Mouse (Mus musculus): ENCODE results near the gene Jrkl. TPM values are rescaled to one million over a fixed set of nuclear protein-coding genes. Genes with fewer than 3 reads are reported as not detected.

Gene Jrkl
- polyA plus RNA-seq, 1 experiment from 2014 or later: 10.9 TPM

DNA sequence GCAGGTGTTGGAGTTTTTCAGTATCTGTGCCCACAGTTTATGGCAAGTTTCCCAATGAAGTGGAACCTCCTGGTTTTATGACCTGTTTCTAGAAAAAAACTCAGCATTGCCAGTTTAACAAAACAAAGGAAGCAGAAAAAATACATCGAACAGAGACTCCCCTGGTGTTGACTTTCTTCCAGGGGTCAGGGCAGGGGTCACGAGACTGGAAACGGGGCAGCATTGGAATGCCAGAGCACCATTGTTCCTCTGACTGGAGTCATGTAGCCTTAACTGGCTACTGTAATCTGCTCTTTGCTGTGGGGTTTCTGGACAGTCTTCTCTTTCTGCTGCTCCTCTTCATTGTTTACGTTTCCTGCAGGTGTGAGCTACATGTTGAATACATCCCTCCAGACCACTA is 15.1 kb downstream of the Jrkl start:
- Histone ChIP-seq H3K9ac (replicated peaks) (no peak overlapping the region), H3K4me1 (replicated peaks) (no peaks in the 10 kb centered on the region; the same call in 1 of the 2 replicates), H3K27me3 (no peaks in the 10 kb centered on the region), H3K4me3 (replicated peaks) (no peak overlapping the region), H3K27ac (no peak overlapping the region), H3K36me3 (no peaks in the 10 kb centered on the region), H3K4me2 (no peak overlapping the region), H3K9me3 (no peaks in the 10 kb centered on the region)
- ATAC-seq (ENCODE audit: insufficient number of reproducible peaks, insufficient read depth, low FRiP score, low TSS enrichment, low read depth): no peak
- WGBS: 16% methylated on average over 4 of the region's 4 CpGs

DNA sequence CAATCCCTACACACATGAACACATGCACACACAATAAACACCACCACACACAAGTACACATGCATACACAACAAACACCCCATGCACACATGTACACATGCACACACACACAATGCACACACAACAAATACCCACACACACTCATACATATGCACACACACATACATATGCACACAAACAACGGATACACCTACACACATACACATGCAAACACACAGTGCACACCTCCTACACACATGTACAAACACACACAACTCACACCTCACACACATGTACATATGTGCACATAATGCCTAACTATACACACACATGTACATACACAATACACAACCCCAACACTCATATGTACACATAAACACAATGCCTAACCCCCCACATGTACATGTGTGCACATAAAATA is 19.8 kb downstream of the Jrkl start:
- Histone ChIP-seq H3K9ac (replicated peaks) (no peak overlapping the region), H3K27ac (no peak overlapping the region), H3K4me2 (no peak overlapping the region), H3K4me3 (replicated peaks) (no peak overlapping the region), H3K27me3 (no peaks in the 10 kb centered on the region), H3K36me3 (no peaks in the 10 kb centered on the region), H3K9me3 (no peaks in the 10 kb centered on the region), H3K4me1 (replicated peaks) (no peaks in the 10 kb centered on the region; the same call in 1 of the 2 replicates)
- ATAC-seq (ENCODE audit: insufficient number of reproducible peaks, insufficient read depth, low FRiP score, low TSS enrichment, low read depth): no peak
- 93% methylated on average over 1 of the region's 1 CpGs for WGBS

DNA sequence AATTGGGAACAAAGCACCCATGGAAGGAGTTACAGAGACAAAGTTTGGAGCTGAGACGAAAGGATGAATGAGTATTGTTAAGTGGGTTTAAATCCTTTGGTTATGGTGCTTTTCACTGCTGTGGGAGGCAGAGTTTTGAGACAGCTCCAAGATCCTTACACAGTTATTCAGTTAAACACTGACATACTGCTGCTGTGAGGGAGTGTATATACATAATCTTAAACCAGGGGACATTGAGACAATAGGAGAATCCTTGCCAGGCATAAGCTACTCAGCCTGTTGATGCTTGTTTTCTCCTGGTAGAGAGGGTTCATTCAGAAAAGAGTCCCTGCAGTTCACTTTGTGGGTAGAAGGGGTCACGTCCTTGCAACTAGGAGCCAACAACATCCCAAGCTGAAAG is 39.3 kb downstream of the Jrkl start:
- Histone ChIP-seq H3K4me2 (no peak overlapping the region), H3K27me3 (no peaks in the 10 kb centered on the region), H3K4me1 (replicated peaks) (no peaks in the 10 kb centered on the region), H3K9me3 (no peaks in the 10 kb centered on the region), H3K27ac (no peak overlapping the region), H3K4me3 (replicated peaks) (no peak overlapping the region), H3K9ac (replicated peaks) (no peak overlapping the region), H3K36me3 (no peaks in the 10 kb centered on the region)
- 85% methylated on average over 2 of the region's 2 CpGs for WGBS
- no peak for ATAC-seq (ENCODE audit: insufficient number of reproducible peaks, insufficient read depth, low FRiP score, low TSS enrichment, low read depth)

DNA sequence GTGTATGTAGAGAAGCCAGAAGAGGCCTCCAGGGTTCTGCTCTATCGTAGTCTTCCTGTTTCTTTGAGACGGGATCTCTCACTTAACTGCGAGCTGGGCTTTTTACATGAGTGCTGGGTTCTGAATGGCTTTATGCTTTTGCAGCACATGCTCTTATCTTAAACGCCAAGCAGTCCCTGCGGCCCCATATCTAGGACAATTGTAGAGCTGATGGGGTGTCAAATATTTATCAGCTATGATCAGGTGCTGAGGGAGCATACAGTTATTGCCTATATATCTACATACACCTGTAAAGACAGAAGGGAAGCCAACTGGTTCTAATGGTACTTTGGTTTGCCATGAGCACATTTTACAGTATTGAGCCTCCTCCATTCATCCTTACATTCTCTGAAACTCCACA is 41.9 kb downstream of the Jrkl start:
- no peak for ATAC-seq (ENCODE audit: insufficient number of reproducible peaks, insufficient read depth, low FRiP score, low TSS enrichment, low read depth)
- H3K27me3 ChIP-seq: no peaks in the 10 kb centered on the region
- WGBS: 89% methylated on average over 5 of the region's 5 CpGs

GRCm38 (mm10) chr9:13203109-13203508 is 42.5 kb downstream of the Jrkl start:
- no peak for ATAC-seq (ENCODE audit: insufficient number of reproducible peaks, insufficient read depth, low FRiP score, low TSS enrichment, low read depth)
- no peak overlapping the region for H3K9ac ChIP-seq (replicated peaks)
- H3K27me3 ChIP-seq: no peaks in the 10 kb centered on the region
- H3K36me3 ChIP-seq: no peaks in the 10 kb centered on the region
- H3K27ac ChIP-seq: no peak overlapping the region
- no peaks in the 10 kb centered on the region for H3K9me3 ChIP-seq
- no peaks in the 10 kb centered on the region for H3K4me1 ChIP-seq (replicated peaks)
- no peak overlapping the region for H3K4me2 ChIP-seq
- H3K4me3 ChIP-seq (replicated peaks): no peak overlapping the region
- 73% methylated on average over 1 of the region's 1 CpGs for WGBS

More for the DNA sequence above, 41.9 kb downstream of the Jrkl start:
- no peaks in the 10 kb centered on the region for H3K36me3 ChIP-seq
- H3K9me3 ChIP-seq: no peaks in the 10 kb centered on the region
- no peak overlapping the region for H3K9ac ChIP-seq (replicated peaks)
- H3K4me2 ChIP-seq: no peak overlapping the region
- H3K27ac ChIP-seq: no peak overlapping the region
- no peak overlapping the region for H3K4me3 ChIP-seq (replicated peaks)
- H3K4me1 ChIP-seq (replicated peaks): no peaks in the 10 kb centered on the region

DNA sequence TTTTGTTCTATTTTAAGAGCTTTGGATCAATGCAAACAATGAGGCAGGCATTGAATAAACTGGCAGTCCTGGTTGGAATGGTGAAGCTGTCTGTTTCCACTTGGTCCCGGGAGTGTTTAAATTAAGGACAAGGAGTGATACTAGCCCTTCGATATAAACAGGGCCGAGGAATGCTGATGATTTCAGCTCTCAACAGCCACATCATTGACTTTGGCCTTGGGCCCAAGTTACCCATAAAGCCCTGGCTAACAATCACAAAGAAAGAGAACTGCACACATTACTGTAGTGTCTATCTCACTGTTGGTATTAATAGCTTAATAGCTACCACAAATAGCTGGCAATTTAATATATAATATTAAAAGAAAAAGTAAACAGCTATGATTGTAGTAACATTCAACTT is 45.5 kb downstream of the Jrkl start:
- Histone ChIP-seq H3K27me3 (no peaks in the 10 kb centered on the region), H3K9ac (replicated peaks) (no peak overlapping the region), H3K36me3 (no peaks in the 10 kb centered on the region), H3K4me1 (replicated peaks) (no peaks in the 10 kb centered on the region), H3K9me3 (no peaks in the 10 kb centered on the region), H3K27ac (no peak overlapping the region), H3K4me3 (replicated peaks) (no peak overlapping the region), H3K4me2 (no peak overlapping the region)
- no peak for ATAC-seq (ENCODE audit: insufficient number of reproducible peaks, insufficient read depth, low FRiP score, low TSS enrichment, low read depth)
- 78% methylated on average over 3 of the region's 3 CpGs for WGBS

GRCm38 (mm10) chr9:13195762-13196161 is 49.9 kb downstream of the Jrkl start:
- 7% methylated on average over 7 of the region's 7 CpGs for WGBS
- Histone ChIP-seq H3K27ac (no peak overlapping the region), H3K4me3 (replicated peaks) (no peak overlapping the region), H3K9ac (replicated peaks) (no peak overlapping the region), H3K4me1 (replicated peaks) (no peaks in the 10 kb centered on the region; the same call in 1 of the 2 replicates), H3K4me2 (0 out of 2 replicates have a peak overlapping the region, but pooled peaks have one; percentile 17), H3K9me3 (no peaks in the 10 kb centered on the region), H3K27me3 (no peaks in the 10 kb centered on the region), H3K36me3 (no peaks in the 10 kb centered on the region)
- ATAC-seq (ENCODE audit: insufficient number of reproducible peaks, insufficient read depth, low FRiP score, low TSS enrichment, low read depth): no peak

DNA sequence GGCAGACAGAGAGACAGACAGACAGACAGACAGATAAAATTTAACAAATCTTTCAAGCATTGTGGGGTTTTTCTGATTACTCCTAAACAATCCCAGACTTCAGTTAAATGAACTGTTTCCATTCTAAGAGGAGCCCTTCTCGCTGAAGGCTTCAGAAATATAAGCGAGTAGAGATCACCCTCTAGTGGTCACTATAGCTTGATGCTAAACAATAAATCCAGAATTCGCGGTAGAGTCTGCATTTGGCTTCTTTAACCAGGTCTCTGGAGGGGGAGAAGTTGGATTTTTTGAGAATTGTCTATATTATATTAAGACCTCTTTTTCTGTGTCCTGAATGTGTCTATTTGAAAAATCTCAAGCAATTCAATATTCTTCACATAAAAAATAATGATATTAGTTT is 50.4 kb downstream of the Jrkl start:
- no peak for ATAC-seq (ENCODE audit: insufficient number of reproducible peaks, insufficient read depth, low FRiP score, low TSS enrichment, low read depth)
- Histone ChIP-seq H3K9me3 (no peaks in the 10 kb centered on the region), H3K36me3 (no peaks in the 10 kb centered on the region), H3K4me3 (replicated peaks) (no peak overlapping the region), H3K27me3 (no peaks in the 10 kb centered on the region), H3K4me1 (replicated peaks) (no peaks in the 10 kb centered on the region; the same call in 1 of the 2 replicates), H3K4me2 (no peak overlapping the region), H3K9ac (replicated peaks) (no peak overlapping the region), H3K27ac (no peak overlapping the region)
- WGBS: 0% methylated on average over 4 of the region's 4 CpGs

DNA sequence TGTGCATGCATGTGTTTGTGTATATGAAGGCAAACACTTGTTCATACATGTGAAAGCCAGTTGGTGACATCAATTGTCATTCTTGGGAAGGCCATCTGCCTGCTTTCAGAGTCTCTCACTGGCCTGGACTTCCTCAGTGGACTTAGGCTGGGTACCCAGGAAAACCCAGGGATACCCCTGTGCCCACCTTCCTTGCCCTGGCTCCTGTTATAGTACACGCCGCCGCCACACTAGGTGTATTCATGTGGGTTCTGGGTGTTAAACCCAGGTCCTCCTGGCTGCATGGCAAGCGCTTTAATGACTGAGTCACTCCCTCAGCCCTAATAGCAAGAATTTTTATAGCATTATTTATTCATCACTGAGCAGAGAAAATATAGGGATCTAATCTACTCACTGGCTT is 51.0 kb downstream of the Jrkl start:
- no peaks in the 10 kb centered on the region for H3K27me3 ChIP-seq
- no peaks in the 10 kb centered on the region for H3K36me3 ChIP-seq
- H3K9me3 ChIP-seq: no peaks in the 10 kb centered on the region
- H3K4me1 ChIP-seq (replicated peaks): no peaks in the 10 kb centered on the region; the same call in 1 of the 2 replicates
- no peak overlapping the region for H3K4me3 ChIP-seq (replicated peaks)
- 80% methylated on average over 4 of the region's 4 CpGs for WGBS
- no peak for ATAC-seq (ENCODE audit: insufficient number of reproducible peaks, insufficient read depth, low FRiP score, low TSS enrichment, low read depth)
- H3K4me2 ChIP-seq: no peak overlapping the region
- no peak overlapping the region for H3K27ac ChIP-seq
- H3K9ac ChIP-seq (replicated peaks): no peak overlapping the region

Other genes starting within 250 kb of the Jrkl start
- gene Ccdc82, start 1.1 kb upstream of the Jrkl start, polyA plus RNA-seq (2016; fragmentation: Nextera tagmentation; extraction: Ambion mirVana): 5.5 and 6.0 TPM in 2 replicates
- 12.2 and 12.5 TPM in 2 replicates for gene Maml2, start 52.1 kb upstream of the Jrkl start, polyA plus RNA-seq (2016; fragmentation: Nextera tagmentation; extraction: Ambion mirVana)
- not detected in 2 replicates for gene Gm17571, start 200.9 kb upstream of the Jrkl start, polyA plus RNA-seq (2016; fragmentation: Nextera tagmentation; extraction: Ambion mirVana)